17 mouse cellular contexts compared by ENCODE assay signal in genomic region chr16:24142915-24143541, GRCm38 (mm10).
A peak's percentile ranks its signal among the peaks of the same experiment; 100 is the strongest.
DNase-seq lines count a peak whose midpoint lies in the region; ATAC-seq and TF ChIP-seq lines count a peak whose summit lies in the region.
"Had no signal": no experiment of that assay in that cellular context is flagged by ENCODE, and none has a peak within 500 bp of the region (broad histone marks: within the 10 kb centered on the region; RNA-seq: fewer than 3 reads in every experiment).

No protein-coding gene starts in this region.

- TF ChIP-seq EP300 in lung, postnatal 0 days (IDR thresholded peaks at IDR 0.05), result no peak; the same call in 1 of the 2 replicates

- WGBS in kidney, adult 2 months, result 59% methylated on average over 5 of the region's 5 CpGs
- 38% methylated on average over 5 of the region's 5 CpGs for WGBS in lung, postnatal 0 days
- WGBS in intestine, postnatal 0 days, result 25% methylated on average over 5 of the region's 5 CpGs

- peak; percentile 30 for DNase-seq in kidney, adult 2 months
- no peak for DNase-seq in kidney, adult 18-20 months
- DNase-seq in lung, postnatal 0 days (ENCODE audit: low spot score), result peak; percentile 80
- DNase-seq in lung, postnatal 36 days, result no peak
- no peak for DNase-seq in thymus, postnatal 36 days
- DNase-seq in gastrocnemius, postnatal 25 days, result no peak
- DNase-seq: adrenal gland, adult 8-10 months; B cell, adult 2 months; cerebellum, adult 9-11 months; liver, embryonic 13.5 days; right cerebral cortex, adult 18-20 months had no signal

- no peak overlapping the region for H3K9ac ChIP-seq in lung, postnatal 0 days (replicated peaks; ENCODE audit: low read depth)
- no peak overlapping the region for H3K9ac ChIP-seq in intestine, postnatal 0 days (ENCODE audit: low read depth, low read length)
- H3K9ac ChIP-seq: limb, embryonic 13.5 days; liver, embryonic 13.5 days had no signal

- no peaks in the 10 kb centered on the region for H3K4me1 ChIP-seq in kidney, adult 2 months (ENCODE audit: control insufficient read depth, insufficient read depth, low read length)
- H3K4me1 ChIP-seq in lung, postnatal 0 days (ENCODE audit: insufficient read depth, low read depth, low read length), result no peaks in the 10 kb centered on the region
- H3K4me1 ChIP-seq in brown adipose tissue, adult 24 weeks (ENCODE audit: control insufficient read depth, insufficient read depth, insufficient read length, low read length), result peaks cover 5% of the 10 kb centered on the region; the same call in 1 of the 2 replicates
- H3K4me1 ChIP-seq in intestine, postnatal 0 days (replicated peaks; ENCODE audit: control insufficient read depth, insufficient read depth, low read length), result no peaks in the 10 kb centered on the region
- H3K4me1 ChIP-seq: heart, embryonic 10.5 days; liver, embryonic 13.5 days; midbrain, embryonic 10.5 days had no signal

- no peak overlapping the region for H3K27ac ChIP-seq in kidney, adult 2 months (ENCODE audit: insufficient read depth, low read depth, low read length)
- no peak overlapping the region for H3K27ac ChIP-seq in lung, postnatal 0 days (ENCODE audit: low read length)
- peak overlapping the region; percentile 51; the same call in 1 of the 2 replicates for H3K27ac ChIP-seq in brown adipose tissue, adult 24 weeks (replicated peaks; ENCODE audit: low read depth, low read length)
- no peak overlapping the region for H3K27ac ChIP-seq in intestine, postnatal 0 days (ENCODE audit: low read depth, low read length)
- H3K27ac ChIP-seq: heart, embryonic 10.5 days; limb, embryonic 13.5 days; liver, embryonic 13.5 days; midbrain, embryonic 10.5 days had no signal

- ATAC-seq in lung, postnatal 0 days, result peak; percentile 71
- peak; percentile 53 for ATAC-seq in intestine, postnatal 0 days
- ATAC-seq: forebrain, embryonic 16.5 days had no signal

- no peaks in the 10 kb centered on the region for H3K36me3 ChIP-seq in kidney, adult 2 months (ENCODE audit: control insufficient read depth, insufficient read depth, low read length)
- H3K36me3 ChIP-seq in lung, postnatal 0 days (ENCODE audit: insufficient read depth, low read length), result no peaks in the 10 kb centered on the region
- H3K36me3 ChIP-seq in intestine, postnatal 0 days (ENCODE audit: control insufficient read depth, insufficient read depth), result no peaks in the 10 kb centered on the region
- H3K36me3 ChIP-seq: heart, embryonic 10.5 days; limb, embryonic 13.5 days; liver, embryonic 13.5 days; midbrain, embryonic 10.5 days had no signal

- no peaks in the 10 kb centered on the region for H3K27me3 ChIP-seq in kidney, adult 2 months (replicated peaks; ENCODE audit: control insufficient read depth, insufficient read depth, low read length)
- no peaks in the 10 kb centered on the region for H3K27me3 ChIP-seq in lung, postnatal 0 days (replicated peaks; ENCODE audit: insufficient read depth, low read length)
- no peaks in the 10 kb centered on the region for H3K27me3 ChIP-seq in intestine, postnatal 0 days (replicated peaks; ENCODE audit: control insufficient read depth, insufficient read depth, low read length)
- H3K27me3 ChIP-seq: limb, embryonic 13.5 days; liver, embryonic 13.5 days had no signal

- no peak overlapping the region for H3K4me2 ChIP-seq in lung, postnatal 0 days (replicated peaks; ENCODE audit: low read depth, low read length)
- no peak overlapping the region for H3K4me2 ChIP-seq in intestine, postnatal 0 days (replicated peaks; ENCODE audit: low read depth)
- H3K4me2 ChIP-seq: limb, embryonic 13.5 days; liver, embryonic 13.5 days had no signal

- H3K9me3 ChIP-seq in lung, postnatal 0 days (ENCODE audit: low read length), result no peaks in the 10 kb centered on the region
- no peaks in the 10 kb centered on the region for H3K9me3 ChIP-seq in intestine, postnatal 0 days (ENCODE audit: control insufficient read depth)
- H3K9me3 ChIP-seq: heart, embryonic 10.5 days; limb, embryonic 13.5 days; liver, embryonic 13.5 days; midbrain, embryonic 10.5 days had no signal

- no peak for TF ChIP-seq POLR2A in kidney, adult 2 months (IDR thresholded peaks at IDR 0.05; ENCODE audit: low read depth, low read length)

- H3K4me3 ChIP-seq in kidney, adult 2 months (ENCODE audit: insufficient read depth, low read depth, low read length), result no peak overlapping the region
- no peak overlapping the region for H3K4me3 ChIP-seq in lung, postnatal 0 days (ENCODE audit: low read depth, low read length)
- no peak overlapping the region for H3K4me3 ChIP-seq in brown adipose tissue, adult 24 weeks (ENCODE audit: insufficient read depth, low read depth, low read length)
- no peak overlapping the region for H3K4me3 ChIP-seq in intestine, postnatal 0 days (ENCODE audit: low read depth, low read length)
- H3K4me3 ChIP-seq: heart, embryonic 10.5 days; limb, embryonic 13.5 days; liver, embryonic 13.5 days; midbrain, embryonic 10.5 days had no signal

- TF ChIP-seq CTCF in kidney, adult 2 months (conservative IDR thresholded peaks at IDR 0.05; ENCODE audit: insufficient read depth, insufficient read length, low read depth, low read length), result no peak
- no peak for TF ChIP-seq CTCF in lung, postnatal 0 days (IDR thresholded peaks at IDR 0.05)
- TF ChIP-seq CTCF in intestine, postnatal 0 days (IDR thresholded peaks at IDR 0.05; ENCODE audit: low read depth), result no peak

Comparison
In these comparisons a context has a peak if more than half of its experiments do, and no peak if none do; other contexts are left out.
1. DNase-seq: peak in kidney, adult 2 months (single experiment) and lung, postnatal 0 days (single experiment); none in kidney, adult 18-20 months (single experiment), lung, postnatal 36 days (single experiment), thymus, postnatal 36 days (0 of 2) and gastrocnemius, postnatal 25 days (single experiment).